Mouse (Mus musculus) cerebellum, adult 9-11 months (tissue): ENCODE results near the gene Cfap99.

Experiments
- DNase-seq: peaks from one replicate; pipeline ENCODE4 v3.0.0; 2022

The Cfap99 gene

GRCm38 (mm10) chr5:34279214-34279613 lies 9.2 kb upstream of the Cfap99 start:
- no peak for DNase-seq

GRCm38 (mm10) chr5:34280976-34281375 lies 7.4 kb upstream of the Cfap99 start:
- no peak for DNase-seq

GRCm38 (mm10) chr5:34283355-34283754 lies 5.0 kb upstream of the Cfap99 start:
- DNase-seq: peak; percentile 62

- peak; percentile 69 for DNase-seq
Measured at GRCm38 (mm10) chr5:34284156-34284750, 4.1 kb upstream of the Cfap99 start.

- DNase-seq: no peak
Measured at GRCm38 (mm10) chr5:34285285-34285684, 3.1 kb upstream of the Cfap99 start.

- DNase-seq: peak; percentile 75
Measured at GRCm38 (mm10) chr5:34286516-34286915, 1.9 kb upstream of the Cfap99 start.

GRCm38 (mm10) chr5:34287001-34287837 lies 1.2 kb upstream of the Cfap99 start:
- peak; percentile 75 for DNase-seq

GRCm38 (mm10) chr5:34287838-34288145 lies 608 bp upstream of the Cfap99 start:
- peak; percentile 70 for DNase-seq

- DNase-seq: peak; percentile 69
Measured at GRCm38 (mm10) chr5:34289286-34289685, 886 bp downstream of the Cfap99 start.

GRCm38 (mm10) chr5:34293363-34293762 lies 5.0 kb downstream of the Cfap99 start:
- no peak for DNase-seq

- no peak for DNase-seq
Measured at GRCm38 (mm10) chr5:34294696-34295095, 6.3 kb downstream of the Cfap99 start.

GRCm38 (mm10) chr5:34295141-34295540 lies 6.7 kb downstream of the Cfap99 start:
- no peak for DNase-seq

GRCm38 (mm10) chr5:34298061-34298460 lies 9.7 kb downstream of the Cfap99 start:
- DNase-seq: no peak

GRCm38 (mm10) chr5:34298937-34299535 lies 10.6 kb downstream of the Cfap99 start:
- DNase-seq: no peak

- DNase-seq: no peak
Measured at GRCm38 (mm10) chr5:34302377-34302776, 14.0 kb downstream of the Cfap99 start.

GRCm38 (mm10) chr5:34309016-34309415 lies 20.6 kb downstream of the Cfap99 start:
- DNase-seq: no peak

- DNase-seq: no peak
Measured at GRCm38 (mm10) chr5:34319491-34320034, 31.2 kb downstream of the Cfap99 start.

GRCm38 (mm10) chr5:34321236-34321635 lies 32.8 kb downstream of the Cfap99 start:
- DNase-seq: no peak

GRCm38 (mm10) chr5:34325286-34325685 lies 36.9 kb downstream of the Cfap99 start:
- DNase-seq: no peak

- DNase-seq: peak; percentile 19
Measured at GRCm38 (mm10) chr5:34326249-34326691, 37.9 kb downstream of the Cfap99 start.

GRCm38 (mm10) chr5:34326875-34327576 lies 38.6 kb downstream of the Cfap99 start:
- DNase-seq: peak; percentile 51

GRCm38 (mm10) chr5:34330136-34330535 lies 41.7 kb downstream of the Cfap99 start:
- no peak for DNase-seq

GRCm38 (mm10) chr5:34334081-34334480 lies 45.7 kb downstream of the Cfap99 start:
- DNase-seq: no peak
